Mouse (Mus musculus) monocyte, adult 2 months (primary cell): ENCODE measurements around the gene Rps15.

Experiments used
- DNase-seq, 2 experiments: peaks; one replicate each; pipeline ENCODE4 v3.0.0; 2022; ENCODE audit warnings: low spot score in 2 of 2, low read depth in 1 of 2

Rps15 gene

DNA sequence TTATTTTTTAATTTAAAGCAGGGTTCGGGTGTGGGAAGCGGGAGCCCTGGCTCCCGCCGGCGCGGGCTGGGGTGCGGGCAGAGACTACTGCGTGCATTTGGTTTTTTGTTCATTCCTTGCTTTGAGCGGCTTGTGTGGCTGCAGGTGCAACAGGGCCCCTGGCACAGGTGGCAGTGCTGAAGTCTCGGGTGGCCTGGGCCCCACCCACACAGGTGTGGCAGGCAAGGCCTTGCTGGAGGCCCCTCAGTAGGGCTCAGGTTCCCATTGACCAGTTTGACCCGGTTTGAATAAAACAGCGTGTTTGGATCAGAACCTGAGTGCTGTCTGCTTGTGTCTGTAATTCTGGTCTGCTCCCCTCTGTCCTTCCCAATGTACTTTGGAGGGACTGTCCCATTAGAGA is 4.2 kb upstream of the Rps15 start:
- DNase-seq = no peak

DNA sequence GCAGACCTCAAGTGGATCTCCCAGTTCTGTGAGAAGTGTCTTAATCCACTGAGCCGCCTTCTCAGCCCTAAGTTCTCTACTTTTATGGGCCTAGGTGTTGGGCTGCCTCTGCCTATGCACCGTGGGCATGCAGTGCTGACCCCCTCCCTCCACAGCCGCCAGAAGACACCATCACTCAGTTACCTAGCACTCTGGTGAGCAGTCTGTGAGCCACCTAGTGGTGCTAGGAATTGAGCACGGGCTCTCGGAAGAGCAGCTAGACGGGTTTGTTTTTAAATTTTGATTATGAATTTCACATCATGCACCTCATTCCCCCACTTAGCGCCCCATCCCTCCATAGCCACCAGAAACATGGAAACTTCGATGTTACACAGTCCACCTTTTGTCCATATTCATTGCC is 3.6 kb upstream of the Rps15 start:
- no peak for DNase-seq

DNA sequence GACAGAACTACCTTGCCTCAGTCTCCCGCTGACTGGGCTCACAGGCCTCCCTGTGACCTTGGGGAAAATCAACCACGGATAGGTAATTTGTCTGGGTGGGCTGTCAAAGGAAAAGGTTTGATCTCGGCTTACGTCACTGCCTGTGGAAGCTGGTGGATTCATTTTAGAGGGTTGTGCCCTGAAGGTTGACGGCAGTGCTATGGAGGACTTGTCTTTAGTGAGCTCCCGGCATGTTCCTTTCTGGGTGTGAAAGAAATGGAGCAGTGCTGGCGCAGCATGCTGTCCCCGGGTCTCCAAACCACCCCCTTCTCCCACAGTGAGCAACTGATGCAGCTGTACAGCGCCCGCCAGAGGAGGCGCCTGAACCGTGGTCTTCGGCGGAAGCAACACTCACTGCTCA is 1.1 kb downstream of the Rps15 start:
- DNase-seq = no peak

DNA sequence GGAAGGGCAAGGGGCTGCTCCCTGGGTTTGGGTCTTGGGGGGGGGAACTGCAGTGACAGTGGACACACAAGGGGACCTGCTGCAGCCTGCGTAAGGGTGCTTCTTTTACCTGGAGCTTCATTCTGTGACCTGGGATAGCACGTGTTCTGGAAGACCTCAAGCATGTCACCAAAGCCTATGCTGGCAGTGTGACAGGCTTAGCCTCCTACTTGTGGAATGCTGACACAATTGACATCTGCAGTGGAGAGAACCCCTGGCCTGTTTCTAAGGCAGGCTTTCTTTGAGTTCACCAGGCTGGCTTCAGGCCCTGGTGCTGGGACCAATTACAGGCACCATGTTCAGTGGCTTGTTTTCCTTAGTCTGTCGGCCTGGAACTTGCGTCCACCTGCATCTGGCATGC is 2.1 kb downstream of the Rps15 start:
- DNase-seq = no peak

DNA sequence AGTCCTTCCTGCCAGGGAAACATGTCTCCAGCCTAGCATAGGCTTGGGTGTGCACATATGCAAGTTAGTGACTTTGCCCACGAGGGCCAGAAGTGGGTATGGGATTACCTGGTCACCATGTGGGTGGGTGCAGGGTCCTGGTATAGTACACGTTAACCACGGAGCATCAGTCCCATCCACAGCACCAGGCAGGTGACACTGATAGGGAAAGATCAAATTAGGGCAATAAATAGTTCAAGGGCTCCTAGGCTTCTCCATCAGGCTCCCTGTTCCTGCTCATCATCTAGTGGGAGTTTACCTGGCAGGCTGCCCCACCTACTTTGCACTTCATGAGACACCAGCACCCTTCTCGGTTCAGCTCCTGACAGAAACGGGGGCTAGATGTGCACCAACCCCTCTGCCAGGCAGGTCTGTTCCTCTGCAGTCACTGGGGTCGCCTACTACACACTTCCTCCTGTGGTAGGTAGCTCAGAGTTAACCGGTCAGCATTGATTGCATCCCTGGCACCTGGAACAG is 2.6 kb downstream of the Rps15 start:
- DNase-seq = no peak

GRCm38 (mm10) chr10:80295618-80296425 is 3.6 kb downstream of the Rps15 start, which contains the start of gene Apc2:
TSS of gene Apc2 (plus strand) at chr10:80295977.
- DNase-seq = peak in 1 of 2 experiments; percentile 62

- DNase-seq = no peak
Observed at GRCm38 (mm10) chr10:80296824-80297223, 4.6 kb downstream of the Rps15 start.

DNA sequence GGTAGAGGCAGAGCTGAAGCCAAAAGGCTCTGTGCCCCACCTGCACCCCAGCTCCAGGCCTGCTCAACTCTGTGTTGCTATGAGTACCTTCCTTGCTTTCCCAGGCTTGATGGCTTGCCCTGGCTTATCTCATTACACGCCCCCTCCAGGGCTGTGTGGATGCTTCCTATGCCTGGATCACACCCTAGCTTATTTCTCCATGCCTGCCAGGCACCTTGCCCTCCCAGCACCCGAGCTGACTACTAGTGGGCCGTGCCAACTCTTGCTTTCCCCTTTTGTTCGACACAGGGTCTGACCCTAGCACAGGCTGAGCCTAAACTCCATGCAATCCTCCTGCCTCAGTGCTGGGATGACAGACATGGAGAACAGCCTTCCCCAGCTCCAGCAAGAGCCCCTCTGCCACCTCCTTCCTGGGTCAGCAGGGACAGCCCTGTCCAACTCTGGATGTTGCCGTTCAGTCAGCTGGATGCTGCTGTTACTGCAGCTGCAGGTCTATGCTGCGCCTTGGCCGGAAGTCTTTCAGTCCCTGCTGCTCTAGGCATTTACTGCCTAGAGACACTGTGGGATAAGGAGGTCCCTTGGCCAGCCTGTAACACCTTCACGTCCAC is 5.4 kb downstream of the Rps15 start:
- no peak for DNase-seq

- no peak for DNase-seq
Observed at GRCm38 (mm10) chr10:80298571-80299281, 6.5 kb downstream of the Rps15 start.

GRCm38 (mm10) chr10:80299301-80299700 is 7.0 kb downstream of the Rps15 start:
- no peak for DNase-seq

DNA sequence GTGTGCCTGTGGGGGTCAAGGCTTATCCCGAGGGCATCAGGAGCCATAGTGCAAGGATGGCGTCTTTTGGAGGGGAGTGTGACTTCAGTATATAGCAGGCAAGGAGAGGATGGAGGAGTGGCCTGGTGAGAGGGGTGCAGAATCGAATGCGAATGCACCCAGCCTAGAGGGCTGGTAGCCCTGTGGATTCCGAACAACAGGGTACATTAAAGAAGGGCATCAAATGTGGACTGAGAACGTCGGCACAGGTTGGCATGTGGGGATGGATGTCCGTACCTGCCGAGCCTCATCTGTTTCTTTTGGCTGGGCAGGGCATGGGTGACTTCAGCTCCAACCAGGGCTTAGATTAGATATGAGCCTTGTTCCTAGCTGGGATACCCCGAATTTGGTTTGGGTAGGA is 7.6 kb downstream of the Rps15 start:
- DNase-seq = no peak

GRCm38 (mm10) chr10:80300672-80301181 is 8.5 kb downstream of the Rps15 start:
- DNase-seq = no peak

DNA sequence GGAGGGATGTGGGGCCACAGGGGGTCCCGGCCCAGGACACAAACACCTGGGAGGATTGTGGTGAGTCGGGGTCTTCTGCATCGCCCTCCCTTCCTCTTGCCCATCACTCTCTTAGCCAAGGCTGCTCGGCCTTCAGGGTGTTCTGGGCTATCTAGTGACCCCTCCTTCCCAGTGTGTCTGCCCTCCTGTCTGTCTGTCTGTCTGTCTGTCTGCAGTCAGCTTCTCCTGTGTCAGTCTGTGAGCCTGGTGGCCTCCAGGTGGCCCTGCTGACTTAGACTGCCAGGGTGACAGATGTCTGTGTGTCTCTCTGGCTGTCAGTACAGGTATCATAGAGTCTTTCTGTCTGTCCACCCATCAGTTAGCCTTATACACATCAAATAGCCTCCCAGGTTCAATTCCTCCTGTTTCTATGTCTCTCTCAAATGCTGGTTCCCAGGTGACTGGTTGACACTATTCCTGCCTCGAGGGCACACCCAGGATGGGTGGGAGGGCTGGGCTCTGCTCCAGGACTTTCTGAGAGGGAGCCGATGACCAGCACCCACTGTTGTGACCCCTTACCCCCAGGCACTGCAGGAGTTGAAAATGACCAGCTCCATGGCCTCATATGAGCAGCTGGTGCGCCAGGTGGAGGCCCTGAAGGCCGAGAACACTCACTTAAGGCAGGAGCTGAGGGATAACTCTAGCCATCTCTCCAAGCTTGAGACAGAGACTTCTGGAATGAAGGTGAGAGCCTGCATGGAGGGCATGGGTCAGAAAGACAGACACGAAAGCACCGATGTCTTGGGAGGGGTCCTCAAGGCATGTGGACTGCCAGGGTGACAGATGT is 9.2 kb downstream of the Rps15 start:
- DNase-seq = no peak

GRCm38 (mm10) chr10:80302082-80302355 is 9.8 kb downstream of the Rps15 start:
- DNase-seq = no peak

- no peak for DNase-seq
Observed at GRCm38 (mm10) chr10:80302471-80302881, 10.2 kb downstream of the Rps15 start.

DNA sequence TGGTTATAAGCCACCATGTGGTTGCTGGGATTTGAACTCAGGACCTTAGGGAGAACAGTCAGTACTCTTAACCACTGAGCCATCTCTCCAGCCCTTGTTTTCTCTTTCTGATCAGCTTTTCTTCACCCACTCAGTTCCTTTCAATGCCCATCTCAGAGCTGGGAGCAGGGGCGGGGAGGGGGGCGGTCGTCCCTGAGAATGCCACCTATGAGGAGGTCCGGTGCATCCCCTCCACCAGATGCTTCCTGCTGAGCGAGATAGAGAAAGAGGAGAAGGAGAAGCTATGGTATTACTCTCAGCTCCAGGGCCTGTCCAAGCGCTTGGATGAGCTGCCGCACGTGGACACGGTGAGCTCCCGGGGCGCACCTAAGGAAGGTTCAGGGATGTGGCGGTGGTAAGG is 12.2 kb downstream of the Rps15 start:
- no peak for DNase-seq

GRCm38 (mm10) chr10:80304862-80305261 is 12.6 kb downstream of the Rps15 start:
- peak in 1 of 2 experiments; percentile 31 for DNase-seq

GRCm38 (mm10) chr10:80311560-80311959 is 19.3 kb downstream of the Rps15 start:
- no peak for DNase-seq

DNA sequence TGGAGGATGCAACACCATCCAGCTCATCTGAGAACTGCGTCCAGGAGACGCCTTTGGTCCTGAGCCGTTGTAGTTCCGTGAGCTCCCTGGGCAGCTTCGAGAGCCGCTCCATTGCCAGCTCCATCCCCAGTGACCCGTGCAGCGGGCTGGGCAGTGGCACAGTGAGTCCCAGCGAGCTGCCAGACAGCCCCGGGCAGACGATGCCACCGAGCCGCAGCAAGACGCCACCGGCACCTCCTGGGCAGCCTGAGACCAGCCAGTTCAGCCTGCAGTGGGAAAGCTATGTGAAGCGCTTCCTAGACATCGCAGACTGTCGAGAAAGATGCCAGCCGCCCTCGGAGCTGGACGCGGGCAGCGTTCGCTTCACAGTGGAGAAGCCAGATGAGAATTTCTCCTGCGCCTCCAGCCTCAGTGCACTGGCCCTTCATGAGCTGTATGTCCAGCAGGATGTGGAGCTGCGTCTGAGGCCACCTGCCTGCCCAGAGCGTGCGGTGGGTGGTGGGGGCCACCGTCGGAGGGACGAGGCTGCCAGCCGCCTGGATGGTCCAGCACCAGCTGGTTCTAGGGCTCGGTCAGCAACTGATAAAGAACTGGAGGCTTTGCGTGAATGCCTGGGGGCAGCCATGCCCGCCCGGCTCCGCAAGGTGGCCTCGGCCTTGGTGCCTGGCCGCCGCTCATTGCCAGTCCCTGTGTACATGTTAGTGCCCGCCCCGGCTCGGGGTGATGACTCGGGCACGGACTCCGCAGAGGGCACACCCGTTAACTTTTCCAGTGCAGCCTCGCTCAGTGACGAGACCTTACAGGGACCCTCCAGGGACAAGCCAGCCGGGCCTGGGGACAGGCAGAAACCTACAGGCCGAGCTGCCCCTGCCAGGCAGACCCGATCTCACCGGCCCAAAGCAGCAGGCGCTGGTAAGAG is 20.6 kb downstream of the Rps15 start:
- DNase-seq = no peak

DNA sequence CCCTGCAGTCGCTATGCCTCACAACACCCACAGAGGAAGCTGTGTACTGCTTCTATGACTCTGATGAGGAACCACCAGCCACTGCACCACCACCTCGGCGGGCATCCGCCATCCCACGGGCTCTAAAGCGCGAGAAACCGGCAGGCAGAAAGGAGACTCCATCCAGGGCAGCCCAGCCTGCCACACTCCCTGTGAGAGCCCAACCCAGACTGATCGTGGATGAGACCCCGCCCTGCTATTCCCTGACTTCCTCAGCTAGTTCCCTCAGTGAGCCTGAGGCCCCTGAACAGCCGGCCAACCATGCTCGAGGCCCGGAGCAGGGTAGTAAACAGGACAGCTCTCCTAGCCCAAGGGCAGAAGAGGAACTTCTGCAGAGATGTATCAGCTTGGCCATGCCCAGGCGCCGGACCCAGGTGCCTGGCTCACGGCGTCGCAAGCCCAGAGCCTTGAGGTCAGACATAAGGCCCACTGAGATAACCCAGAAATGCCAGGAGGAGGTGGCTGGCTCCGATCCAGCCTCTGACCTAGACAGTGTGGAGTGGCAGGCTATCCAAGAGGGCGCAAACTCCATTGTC is 21.5 kb downstream of the Rps15 start:
- DNase-seq = no peak
